Mouse (Mus musculus) spleen, postnatal 10 days (tissue): Measurements from ENCODE around the gene Casz1.

Experiments
- DNase-seq, 2 experiments: peaks; one replicate each; pipeline ENCODE4 v3.0.0; 2021 to 2022; ENCODE audit warnings: low spot score in 2 of 2

The Casz1 gene

DNA sequence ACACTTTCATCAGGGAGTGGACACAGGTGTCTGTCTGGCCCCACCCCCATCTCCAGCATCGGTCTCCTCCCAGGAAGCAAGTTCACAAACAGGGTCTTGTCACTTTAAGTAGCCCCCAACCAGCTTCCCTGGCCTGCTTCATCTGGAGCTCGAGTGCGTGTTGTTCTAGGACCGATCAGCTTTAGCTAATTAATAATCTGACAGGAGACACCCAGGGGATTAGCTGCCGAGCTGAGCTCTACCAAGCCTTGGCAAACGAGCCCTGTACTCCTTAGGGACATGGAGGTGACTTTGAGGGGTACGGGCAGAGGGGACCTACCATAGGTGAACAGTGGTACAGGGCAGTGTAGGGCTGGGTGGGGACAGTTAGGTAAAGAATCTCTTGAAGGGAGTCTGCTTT is 40.7 kb downstream of the Casz1 start:
- DNase-seq, result no peak

- DNase-seq, result no peak
Observed at GRCm38 (mm10) chr4:148846203-148846602, 42.0 kb downstream of the Casz1 start.

GRCm38 (mm10) chr4:148846724-148847123 is 42.5 kb downstream of the Casz1 start:
- no peak for DNase-seq

DNA sequence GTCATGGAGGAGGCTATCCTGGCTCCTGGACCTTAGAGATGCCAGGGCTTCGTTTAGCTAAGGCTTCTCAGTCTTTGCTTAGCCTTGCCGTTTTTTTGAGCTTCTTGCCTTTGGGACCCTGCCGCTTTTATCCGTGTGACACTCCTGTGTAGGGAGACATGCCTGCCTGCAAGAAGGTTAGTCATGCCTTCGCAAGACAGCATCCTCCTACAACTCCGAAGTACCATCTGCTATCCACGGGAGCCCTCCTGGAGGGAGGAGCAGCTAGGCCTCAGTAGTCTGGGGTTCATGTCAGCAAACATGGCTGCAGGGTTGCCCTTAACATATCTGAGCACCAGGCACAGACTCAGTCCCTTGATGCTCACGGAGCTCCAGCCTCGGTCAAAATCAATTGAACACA is 43.4 kb downstream of the Casz1 start:
- no peak for DNase-seq

- no peak for DNase-seq
Observed at GRCm38 (mm10) chr4:148849437-148849836, 45.2 kb downstream of the Casz1 start.

DNA sequence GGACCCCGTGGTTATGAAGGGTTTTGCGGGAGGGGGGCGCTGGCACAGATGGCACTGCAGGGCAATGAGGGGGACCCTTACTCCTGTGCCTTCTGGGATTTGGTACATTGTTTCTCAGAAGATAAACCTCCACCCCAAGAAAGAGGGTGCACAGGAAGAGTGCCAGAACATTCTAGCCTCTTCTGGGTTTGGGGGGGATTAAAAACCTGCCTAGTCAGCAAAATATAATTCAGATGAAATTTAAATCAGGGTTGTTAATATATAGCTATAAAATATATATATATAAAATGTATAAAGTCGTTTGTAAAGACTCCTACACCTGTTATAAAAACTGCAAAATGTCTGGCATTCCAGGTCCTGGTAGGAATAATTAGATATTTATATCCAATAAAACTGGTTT is 48.8 kb downstream of the Casz1 start:
- no peak for DNase-seq

DNA sequence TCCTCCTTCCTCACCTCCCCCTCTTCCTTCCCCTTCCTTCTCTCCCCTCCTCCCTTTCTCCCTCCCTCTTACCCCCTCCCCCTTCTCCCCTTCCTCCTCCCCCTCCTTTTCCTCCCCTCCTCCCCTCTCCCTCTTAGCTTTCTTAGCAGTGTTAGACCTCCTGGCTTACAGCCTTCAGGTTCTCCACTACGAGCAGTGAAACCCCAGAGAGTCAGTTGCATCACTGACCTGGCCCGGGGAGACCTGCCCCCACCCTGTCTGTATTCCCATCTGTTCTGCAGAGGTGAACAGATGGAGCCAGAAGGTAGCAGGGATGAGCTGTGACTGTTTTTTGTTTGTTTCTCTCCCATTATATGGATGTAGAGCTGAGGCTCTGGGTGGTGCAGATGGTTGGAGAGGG is 49.9 kb downstream of the Casz1 start:
- DNase-seq, result no peak

DNA sequence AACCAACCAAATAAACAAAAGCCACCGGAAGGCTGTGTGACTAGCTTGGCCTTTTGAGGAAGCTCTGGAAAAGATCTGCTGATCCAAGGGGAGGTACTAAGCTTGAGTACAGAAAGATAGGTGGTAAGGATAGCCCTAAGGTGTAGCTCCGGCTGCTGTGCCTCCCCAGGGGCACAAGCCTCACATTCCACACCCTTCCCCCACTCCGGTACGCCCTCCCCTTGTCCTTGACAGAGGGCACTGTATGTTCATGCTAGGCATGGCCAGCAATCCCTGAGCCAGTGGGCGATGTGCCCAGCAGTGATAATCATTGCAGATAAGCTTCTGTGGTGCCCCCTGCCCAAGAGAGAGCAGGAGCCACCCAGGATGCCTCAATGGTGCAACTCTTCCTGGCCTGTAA is 51.3 kb downstream of the Casz1 start:
- DNase-seq, result no peak

GRCm38 (mm10) chr4:148856216-148856615 is 52.0 kb downstream of the Casz1 start:
- no peak for DNase-seq

DNA sequence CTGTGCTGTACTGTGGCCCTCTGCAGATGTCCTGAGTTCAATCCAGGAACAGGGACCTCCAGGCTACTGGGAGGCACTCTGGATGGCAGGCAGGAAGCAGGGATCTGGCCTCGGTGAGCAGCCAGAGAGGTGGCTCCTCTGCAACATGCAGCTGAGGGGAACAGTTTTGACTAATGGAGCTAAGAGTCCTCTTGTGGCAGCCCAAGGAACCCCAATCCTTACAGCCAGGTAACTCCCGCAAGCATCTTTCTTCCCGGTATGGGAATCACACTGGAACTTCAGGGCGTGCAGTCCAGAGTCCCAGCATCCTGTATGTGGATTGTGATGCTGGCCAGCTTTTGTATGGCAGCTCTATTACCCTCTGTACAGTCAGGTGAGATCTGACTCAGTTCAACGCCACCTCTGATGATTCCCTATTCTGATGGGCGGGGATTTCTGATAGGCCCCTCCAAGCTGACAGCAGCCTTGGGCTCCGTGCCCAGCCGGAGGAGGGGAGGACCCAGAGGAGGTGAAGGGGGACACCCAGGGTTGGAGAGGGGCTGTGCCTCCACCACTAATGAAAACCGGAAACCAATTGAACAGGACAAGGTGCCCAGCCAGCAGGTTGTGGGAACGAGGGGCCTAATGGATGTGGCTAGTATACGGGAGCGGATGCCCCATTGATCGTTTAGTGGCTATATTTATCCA is 53.3 kb downstream of the Casz1 start:
- no peak for DNase-seq

DNA sequence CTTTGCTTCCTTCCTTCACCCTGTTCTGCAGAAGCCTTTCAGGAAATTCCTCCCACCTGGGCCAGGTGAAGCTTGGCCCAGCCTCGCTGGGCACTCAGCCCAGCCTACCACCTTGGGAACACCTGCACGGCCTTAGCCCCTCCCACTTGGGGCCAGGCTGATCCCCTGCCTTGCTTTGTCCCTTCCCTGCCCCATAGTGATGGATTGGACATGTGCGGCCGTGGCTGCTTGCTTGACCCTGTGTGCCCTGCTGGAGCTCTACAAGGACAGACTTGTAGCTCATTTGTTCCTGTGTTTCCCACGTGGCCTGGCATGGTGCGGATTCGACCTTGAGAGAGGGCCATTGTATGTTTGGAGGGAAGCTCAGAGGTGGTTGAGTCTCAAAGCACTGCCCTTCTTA is 54.0 kb downstream of the Casz1 start:
- DNase-seq, result no peak

DNA sequence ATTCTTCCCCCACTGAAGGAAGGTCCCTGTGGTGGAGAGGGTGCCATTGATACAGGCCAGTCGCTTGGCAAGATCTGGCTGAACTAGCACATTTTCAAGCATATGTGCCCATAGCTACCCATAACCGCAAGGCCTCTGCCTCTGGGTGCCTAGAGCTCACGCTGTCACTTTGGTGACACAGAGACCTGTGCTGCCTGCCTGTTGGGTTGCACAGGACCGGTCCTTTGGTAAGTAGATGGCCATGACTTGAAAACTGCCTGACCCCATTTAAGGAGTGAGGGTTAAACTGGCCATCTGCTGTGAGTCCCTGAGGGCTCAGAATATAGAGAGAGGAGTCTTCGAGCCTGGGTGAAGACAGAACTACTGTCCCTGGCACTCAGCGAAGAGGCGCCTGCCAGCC is 55.2 kb downstream of the Casz1 start:
- no peak for DNase-seq

GRCm38 (mm10) chr4:148859906-148860491 is 55.8 kb downstream of the Casz1 start:
- no peak for DNase-seq

DNA sequence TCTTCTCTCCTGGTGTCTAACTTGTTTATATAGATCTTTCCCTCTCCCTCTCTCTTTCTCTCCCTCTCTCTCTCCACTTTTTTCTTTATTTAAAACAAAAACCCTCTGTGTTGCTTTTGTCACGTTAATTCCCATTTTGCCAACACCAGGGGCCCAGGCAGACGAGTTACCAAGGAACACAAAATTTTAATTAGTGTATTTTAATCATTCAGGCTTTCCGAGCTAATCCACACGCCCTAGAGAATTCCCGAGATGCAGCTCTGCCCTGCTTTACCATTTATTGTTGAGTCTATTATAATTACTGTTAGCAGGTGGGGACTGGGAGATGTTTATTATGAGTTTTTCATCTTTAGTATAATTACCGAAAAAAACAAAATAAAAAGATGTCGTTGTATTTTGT is 56.4 kb downstream of the Casz1 start:
- DNase-seq, result no peak

GRCm38 (mm10) chr4:148866812-148867470 is 62.7 kb downstream of the Casz1 start:
- DNase-seq, result no peak

DNA sequence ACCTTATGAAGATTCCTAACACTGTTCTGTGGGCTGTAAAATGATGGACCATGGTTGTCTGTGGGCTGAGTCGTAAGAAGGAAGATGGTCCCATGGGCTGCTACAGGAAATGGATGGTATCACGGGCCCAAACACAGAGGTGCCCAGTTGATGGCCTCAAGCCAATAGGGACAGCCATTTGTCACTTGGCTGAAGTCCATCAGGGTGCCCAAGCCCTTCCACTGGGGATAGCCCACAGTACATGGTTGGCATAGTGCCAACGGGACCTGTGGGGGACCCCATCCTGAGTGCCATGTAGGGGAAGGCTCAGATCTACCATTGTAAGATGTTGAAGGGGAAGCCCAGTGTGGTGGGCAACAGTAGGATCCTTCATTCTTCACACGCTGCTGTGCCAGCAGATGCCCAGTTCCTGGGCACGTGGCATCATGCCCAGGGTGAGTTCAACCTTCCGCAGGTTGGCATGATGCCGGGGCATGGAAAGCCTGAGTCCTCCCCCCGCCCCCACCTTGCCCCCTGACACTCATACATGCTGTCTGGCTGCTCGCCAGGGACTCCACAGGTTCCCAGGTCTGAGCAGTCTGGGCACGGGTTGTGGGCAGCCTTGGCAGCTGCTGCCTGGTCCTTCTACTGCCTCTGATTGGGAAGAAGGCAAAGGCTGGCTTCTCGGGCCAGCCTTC is 63.6 kb downstream of the Casz1 start:
- DNase-seq, result no peak

GRCm38 (mm10) chr4:148869566-148869965 is 65.3 kb downstream of the Casz1 start:
- DNase-seq, result no peak

GRCm38 (mm10) chr4:148870496-148870895 is 66.3 kb downstream of the Casz1 start:
- DNase-seq, result no peak

GRCm38 (mm10) chr4:148871751-148872334 is 67.6 kb downstream of the Casz1 start:
- no peak for DNase-seq

DNA sequence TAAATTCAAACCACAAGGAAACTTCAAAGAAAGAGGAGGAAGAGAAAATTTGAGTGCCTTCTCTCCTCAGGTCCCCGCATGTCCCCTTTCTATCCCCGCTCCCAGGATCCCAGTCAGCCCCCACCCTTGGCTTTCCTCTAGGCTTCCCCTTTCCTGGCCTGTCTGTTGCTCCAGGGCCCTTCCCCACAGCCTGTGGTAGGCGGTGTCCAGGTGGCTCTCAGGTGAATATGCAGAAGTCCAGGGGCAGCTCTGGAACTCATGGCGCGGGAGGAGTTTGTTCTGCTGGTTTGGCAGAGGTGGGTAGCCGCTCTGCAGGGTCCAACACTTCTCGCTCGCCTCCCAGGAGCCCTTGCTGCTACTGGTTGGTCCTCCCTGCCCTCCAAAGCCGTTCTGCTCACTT is 68.1 kb downstream of the Casz1 start:
- DNase-seq, result no peak

- no peak for DNase-seq
Observed at GRCm38 (mm10) chr4:148872783-148873182, 68.6 kb downstream of the Casz1 start.

DNA sequence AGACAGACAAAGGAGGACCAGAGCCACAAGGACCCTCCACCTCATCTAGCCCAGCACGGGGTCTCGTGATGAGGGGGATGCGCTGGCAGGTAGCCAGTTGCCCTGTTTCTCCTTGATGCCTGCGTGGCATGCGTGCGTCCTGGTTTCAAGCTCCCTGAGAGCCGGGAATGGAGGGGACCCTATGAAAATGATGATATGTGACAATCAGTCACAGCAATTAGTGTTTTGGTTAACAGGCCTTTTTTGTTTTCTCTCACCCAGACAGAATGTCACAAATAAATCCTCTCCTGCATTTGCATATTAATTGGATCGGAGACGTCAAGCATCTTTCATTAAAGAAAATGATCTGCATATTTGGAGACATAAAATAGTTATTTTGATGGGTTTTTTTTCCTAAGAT is 71.9 kb downstream of the Casz1 start:
- DNase-seq, result no peak
